Mouse (Mus musculus) small intestine, adult 2 months (tissue): ENCODE measurements around the gene Calhm1. TPM values are rescaled to one million over a fixed set of nuclear protein-coding genes. Genes with fewer than 3 reads are reported as not detected.
A peak's percentile ranks its signal among the peaks of the same experiment; 100 is the strongest.

Experiments
- H3K27ac ChIP-seq: fragments of 200-500 bp; 2 replicates; pipeline ENCODE4 v1.5.1; 2012; ENCODE audit warnings: low read depth, low read length, control low read depth, inconsistent platforms; ENCODE audit not compliant: insufficient read depth
- H3K27me3 ChIP-seq: fragments of 200-500 bp; 2 replicates; pipeline ENCODE4 v1.6.1; 2012; ENCODE audit warnings: mild to moderate bottlenecking, moderate library complexity, low read length, inconsistent platforms; ENCODE audit not compliant: control insufficient read depth, insufficient read depth
- H3K36me3 ChIP-seq: fragments of 200-500 bp; 2 replicates; pipeline ENCODE4 v1.6.1; 2012; ENCODE audit warnings: mild to moderate bottlenecking, low read length, control low read depth, inconsistent platforms; ENCODE audit not compliant: control insufficient read depth, insufficient read depth
- H3K4me1 ChIP-seq: fragments of 200-500 bp; 2 replicates; pipeline ENCODE4 v1.6.1; 2012; ENCODE audit warnings: low read length, inconsistent platforms, mixed read lengths; ENCODE audit not compliant: control insufficient read depth, insufficient read depth, insufficient read length
- H3K4me3 ChIP-seq: fragments of 200-500 bp; 2 replicates; pipeline ENCODE4 v1.5.1; 2012; ENCODE audit warnings: low read depth, mild to moderate bottlenecking, control low read depth, inconsistent platforms, low read length, moderate library complexity
- CTCF ChIP-seq: fragments of 200-500 bp; IDR thresholded peaks from 2 replicates; pipeline ENCODE4 v1.5.1; 2012; ENCODE audit warnings: low read depth, mild to moderate bottlenecking, control low read depth, inconsistent platforms, low read length, moderate library complexity, mixed read lengths; ENCODE audit not compliant: insufficient replicate concordance, insufficient read length; ENCODE audit errors: extremely low read depth
- POLR2A ChIP-seq: fragments of 200-500 bp; IDR thresholded peaks from 2 replicates; pipeline ENCODE4 v1.6.1; 2012; ENCODE audit warnings: low read depth, mild to moderate bottlenecking, control low read depth, inconsistent platforms, low read length, moderate library complexity
- WGBS: fragments of 180-500 bp; shearing (Covaris S2); methylation state at CpG from one replicate; pipeline ENCODE4 v1.1.7; 2018; 5-methylcytosine and 5-hydroxymethylcytosine counted together
- polyA plus RNA-seq: library from polyadenylated mRNA; depleted of rRNA; stranded (reverse); fragments of >200 nt; gene quantifications from 2 replicates; pipeline ENCODE4 v1.2.3, GENCODE M21; 2012

The Calhm1 gene
- polyA plus RNA-seq, 1 experiment: not detected

- Histone ChIP-seq H3K4me3 (peak overlapping the region; percentile 84), H3K27ac (peak overlapping the region; percentile 76), H3K27me3 (no peaks in the 10 kb centered on the region), H3K36me3 (peaks cover 6% of the 10 kb centered on the region; the same call in 1 of the 2 replicates), H3K4me1 (peaks cover 24% of the 10 kb centered on the region)
- 4% methylated on average over 6 of the region's 6 CpGs for WGBS
- no peak for TF ChIP-seq POLR2A
These were observed 6.9 kb downstream of the Calhm1 start for GRCm38 (mm10) chr19:47137051-47137581.

GRCm38 (mm10) chr19:47136170-47136569 lies 7.9 kb downstream of the Calhm1 start:
- no peak overlapping the region for H3K27ac ChIP-seq
- TF ChIP-seq POLR2A: no peak
- TF ChIP-seq CTCF: no peak
- WGBS: 80% methylated on average over 5 of the region's 5 CpGs

GRCm38 (mm10) chr19:47135568-47135967 lies 8.5 kb downstream of the Calhm1 start:
- H3K4me1 ChIP-seq: peaks cover 24% of the 10 kb centered on the region
- TF ChIP-seq POLR2A (no peak), CTCF (no peak)
- no peak overlapping the region for H3K27ac ChIP-seq
- 94% methylated on average over 16 of the region's 17 CpGs for WGBS
- peaks cover 19% of the 10 kb centered on the region for H3K36me3 ChIP-seq
- no peaks in the 10 kb centered on the region for H3K27me3 ChIP-seq
- H3K4me3 ChIP-seq: no peak overlapping the region

More at GRCm38 (mm10) chr19:47136170-47136569, 7.9 kb downstream of the Calhm1 start:
- Histone ChIP-seq H3K36me3 (peaks cover 14% of the 10 kb centered on the region), H3K4me3 (no peak overlapping the region), H3K4me1 (peaks cover 24% of the 10 kb centered on the region), H3K27me3 (no peaks in the 10 kb centered on the region)

GRCm38 (mm10) chr19:47133161-47133560 lies 10.9 kb downstream of the Calhm1 start:
- TF ChIP-seq POLR2A (no peak), CTCF (no peak)
- no peak overlapping the region; the same call in 1 of the 2 replicates for H3K4me3 ChIP-seq
- H3K27ac ChIP-seq: peak overlapping the region; percentile 27; the same call in 1 of the 2 replicates
- H3K36me3 ChIP-seq: peaks cover 43% of the 10 kb centered on the region
- H3K4me1 ChIP-seq: peaks cover 21% of the 10 kb centered on the region
- 74% methylated on average over 7 of the region's 7 CpGs for WGBS
- H3K27me3 ChIP-seq: no peaks in the 10 kb centered on the region

GRCm38 (mm10) chr19:47130551-47131125 lies 13.4 kb downstream of the Calhm1 start:
- Histone ChIP-seq H3K4me3 (no peak overlapping the region), H3K4me1 (peaks cover 7% of the 10 kb centered on the region), H3K27ac (no peak overlapping the region), H3K36me3 (peaks cover 61% of the 10 kb centered on the region), H3K27me3 (no peaks in the 10 kb centered on the region)
- no peak for TF ChIP-seq CTCF
- TF ChIP-seq POLR2A: no peak
- 94% methylated on average over 15 of the region's 15 CpGs for WGBS

GRCm38 (mm10) chr19:47128835-47129234 lies 15.2 kb downstream of the Calhm1 start:
- Histone ChIP-seq H3K27me3 (no peaks in the 10 kb centered on the region), H3K4me3 (no peak overlapping the region), H3K36me3 (peaks cover 70% of the 10 kb centered on the region), H3K4me1 (peaks cover 5% of the 10 kb centered on the region), H3K27ac (no peak overlapping the region)
- TF ChIP-seq POLR2A: no peak
- no peak for TF ChIP-seq CTCF
- WGBS: 90% methylated on average over 11 of the region's 11 CpGs

GRCm38 (mm10) chr19:47128164-47128563 lies 15.9 kb downstream of the Calhm1 start:
- WGBS: 90% methylated on average over 10 of the region's 10 CpGs
- TF ChIP-seq CTCF (no peak), POLR2A (no peak)
- Histone ChIP-seq H3K27me3 (no peaks in the 10 kb centered on the region), H3K4me3 (no peak overlapping the region), H3K36me3 (peaks cover 70% of the 10 kb centered on the region), H3K27ac (no peak overlapping the region), H3K4me1 (peaks cover 5% of the 10 kb centered on the region)

- WGBS: 24% methylated on average over 2 of the region's 2 CpGs
- Histone ChIP-seq H3K4me1 (no peaks in the 10 kb centered on the region), H3K36me3 (peaks cover 45% of the 10 kb centered on the region), H3K4me3 (no peak overlapping the region), H3K27me3 (no peaks in the 10 kb centered on the region), H3K27ac (no peak overlapping the region)
- TF ChIP-seq CTCF (peak; percentile 77; the same call in 1 of the 2 replicates), POLR2A (no peak)
These were observed 21.3 kb downstream of the Calhm1 start for GRCm38 (mm10) chr19:47122802-47123201.
